Mouse (Mus musculus) limb, embryonic 13.5 days (tissue): Measurements from ENCODE around the gene Amigo1. TPM values are rescaled to one million over a fixed set of nuclear protein-coding genes. Genes with fewer than 3 reads are reported as not detected.
A peak's percentile ranks its signal among the peaks of the same experiment; 100 is the strongest.

ENCODE experiments used
- ATAC-seq: fragments of 200-750 bp; cut with Nextera tagmentation; 2 replicates; pipeline ENCODE4 v1.8.0; 2017; ENCODE audit warnings: low read depth, moderate number of reproducible peaks, moderate TSS enrichment; ENCODE audit not compliant: low FRiP score
- H3K27ac ChIP-seq: fragments of 300-500 bp; sonication (generic); 2 replicates; pipeline ENCODE4 v1.5.1; 2015; ENCODE audit warnings: inconsistent platforms, mild to moderate bottlenecking, moderate library complexity
- H3K27me3 ChIP-seq: fragments of 300-500 bp; sonication (generic); 2 replicates; pipeline ENCODE4 v1.6.1; 2015; ENCODE audit warnings: mild to moderate bottlenecking, inconsistent platforms
- H3K36me3 ChIP-seq: fragments of 300-500 bp; sonication (generic); 2 replicates; pipeline ENCODE4 v1.6.1; 2015; ENCODE audit warnings: inconsistent platforms, mild to moderate bottlenecking, moderate library complexity
- H3K4me1 ChIP-seq: fragments of 300-500 bp; sonication (generic); 2 replicates; pipeline ENCODE4 v1.6.1; 2015; ENCODE audit warnings: inconsistent platforms
- H3K4me2 ChIP-seq: fragments of 300-500 bp; sonication (generic); replicated peaks from 2 replicates; pipeline ENCODE4 v1.6.1; 2015; ENCODE audit warnings: inconsistent platforms, mild to moderate bottlenecking, moderate library complexity
- H3K4me3 ChIP-seq: fragments of 300-500 bp; sonication (generic); 2 replicates; pipeline ENCODE4 v1.5.1; 2015; ENCODE audit warnings: moderate library complexity, mild to moderate bottlenecking, inconsistent platforms
- H3K9ac ChIP-seq: fragments of 300-500 bp; sonication (generic); 2 replicates; pipeline ENCODE4 v1.6.1; 2015; ENCODE audit warnings: mild to moderate bottlenecking, inconsistent platforms
- H3K9me3 ChIP-seq: fragments of 300-500 bp; sonication (generic); 2 replicates; pipeline ENCODE4 v1.6.1; 2016; ENCODE audit warnings: inconsistent platforms
- WGBS: fragments of 180-500 bp; shearing (Covaris S2); methylation state at CpG from one replicate; pipeline ENCODE4 v1.1.7; 2015; 5-methylcytosine and 5-hydroxymethylcytosine counted together
- polyA plus RNA-seq: library from polyadenylated mRNA; unstranded; fragments of >200 nt; fragmentation: Nextera tagmentation; extraction: Ambion mirVana; gene quantifications from 2 replicates; pipeline ENCODE4 v1.2.1, GENCODE M21; 2015

Gene Amigo1
- 4.3 and 4.4 TPM in 2 replicates for polyA plus RNA-seq

DNA sequence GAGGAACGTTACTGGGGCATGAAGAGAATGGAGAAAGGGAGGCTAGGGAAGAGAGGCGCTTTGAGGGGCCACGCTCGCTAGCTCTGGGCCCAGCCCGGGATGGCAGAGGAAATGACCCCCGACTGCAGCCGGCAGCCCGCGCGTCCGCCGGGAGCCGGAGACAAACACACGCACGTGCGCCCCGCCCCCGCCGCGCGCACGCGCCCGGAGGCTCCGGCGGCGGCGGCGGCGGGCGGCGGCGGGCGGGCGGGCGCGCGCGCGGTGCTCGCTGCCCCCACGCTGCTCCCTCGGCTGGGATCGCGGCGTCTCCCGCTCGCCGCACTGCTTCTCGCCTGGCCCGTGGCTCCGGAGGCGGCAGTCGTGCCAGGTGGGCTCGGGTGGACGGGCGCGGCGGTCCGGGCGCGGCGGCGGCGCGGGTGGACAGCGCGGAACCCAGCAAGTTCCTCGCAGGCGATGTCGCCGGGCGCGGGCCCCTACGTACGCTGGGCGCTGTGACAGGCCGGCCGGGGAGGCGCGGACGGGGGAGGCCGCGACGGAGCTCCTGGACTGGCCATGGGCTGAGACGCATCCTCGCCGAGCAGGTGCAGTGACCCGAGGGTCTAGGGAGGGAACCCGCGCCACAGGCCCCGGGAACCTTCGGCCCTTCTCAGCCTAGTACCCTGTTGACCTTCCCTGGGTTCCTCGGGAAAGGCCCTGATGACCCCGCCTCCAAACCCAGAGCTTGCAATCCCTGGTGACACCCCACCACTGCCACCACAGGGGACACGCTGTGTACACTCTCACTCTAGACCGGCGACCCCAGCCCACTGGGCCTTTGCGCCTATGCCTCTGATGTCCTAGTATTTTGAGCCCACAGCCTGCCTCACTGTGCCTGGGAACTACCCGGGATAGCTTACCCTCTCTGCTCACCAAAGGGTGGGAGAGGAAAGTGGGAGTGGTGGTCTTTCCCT is at the start of gene Amigo1:
Amigo1 (plus strand) TSS at position 238 of the 950 bp plus-strand sequence.
- H3K9ac ChIP-seq: peak within 1 kb of the TSS; percentile 80
- 2% methylated on average over 85 of the region's 100 CpGs for WGBS
- H3K4me2 ChIP-seq: peak within 1 kb of the TSS; percentile 90
- no peaks in the 10 kb centered on the region for H3K9me3 ChIP-seq
- H3K27me3 ChIP-seq: peaks cover 21% of the 10 kb centered on the region
- H3K4me1 ChIP-seq: peaks cover 16% of the 10 kb centered on the region; the same call in 1 of the 2 replicates
- no peak within 1 kb of the TSS for H3K27ac ChIP-seq
- peaks cover 3% of the 10 kb centered on the region; the same call in 1 of the 2 replicates for H3K36me3 ChIP-seq
- ATAC-seq: peak; percentile 49
- H3K4me3 ChIP-seq: peak within 1 kb of the TSS; percentile 72

DNA sequence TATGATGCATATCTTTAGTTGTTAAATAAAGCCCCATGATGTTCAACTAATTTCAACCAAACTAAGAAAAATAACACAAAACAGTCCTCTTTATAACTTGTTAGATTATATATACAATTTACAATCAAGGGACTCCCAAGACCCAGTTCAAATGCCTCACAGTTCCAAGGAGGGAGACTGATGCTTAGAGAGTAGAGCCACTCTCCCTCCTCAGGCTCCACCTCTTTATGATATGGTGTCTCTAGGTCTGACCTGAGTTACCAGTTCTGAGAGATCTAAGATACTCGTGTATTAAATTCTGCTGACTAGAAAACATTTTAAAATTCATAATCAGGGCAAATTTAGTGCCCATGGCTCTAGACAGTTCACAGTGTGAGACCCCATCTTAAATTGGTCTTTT is 47.0 kb upstream of the Amigo1 start:
- no peaks in the 10 kb centered on the region for H3K9me3 ChIP-seq
- H3K36me3 ChIP-seq: peaks cover 26% of the 10 kb centered on the region

DNA sequence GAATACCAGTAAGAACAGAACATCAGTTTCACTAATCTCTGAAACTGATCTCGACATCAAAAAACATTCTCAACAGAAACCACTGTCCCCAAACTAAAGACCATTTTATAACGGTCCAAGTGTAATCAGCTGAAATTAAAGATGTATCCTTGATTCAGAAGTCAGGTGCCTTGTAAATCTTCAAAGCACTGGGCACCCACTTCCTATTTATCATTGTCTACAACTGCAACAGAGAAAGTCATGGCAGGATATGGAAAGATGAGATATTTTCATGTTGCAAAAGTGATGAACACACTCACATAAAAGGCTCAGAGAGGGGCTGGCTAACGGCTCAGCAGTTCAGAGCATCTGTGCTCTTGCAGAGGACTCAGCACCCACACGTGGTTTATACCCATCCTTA is 45.3 kb upstream of the Amigo1 start:
- Histone ChIP-seq H3K9me3 (no peaks in the 10 kb centered on the region), H3K27me3 (no peaks in the 10 kb centered on the region), H3K27ac (no peak overlapping the region), H3K4me3 (no peak overlapping the region), H3K36me3 (peaks cover 26% of the 10 kb centered on the region), H3K9ac (no peak overlapping the region), H3K4me1 (peaks cover 17% of the 10 kb centered on the region), H3K4me2 (no peak overlapping the region)
- ATAC-seq: no peak
- 79% methylated on average over 4 of the region's 4 CpGs for WGBS

More for the DNA sequence above, 47.0 kb upstream of the Amigo1 start:
- no peak overlapping the region for H3K27ac ChIP-seq
- no peak overlapping the region for H3K9ac ChIP-seq
- no peak for ATAC-seq
- H3K27me3 ChIP-seq: no peaks in the 10 kb centered on the region
- H3K4me2 ChIP-seq: no peak overlapping the region
- H3K4me3 ChIP-seq: no peak overlapping the region
- 85% methylated on average over 1 of the region's 1 CpGs for WGBS
- peaks cover 7% of the 10 kb centered on the region; the same call in 1 of the 2 replicates for H3K4me1 ChIP-seq

DNA sequence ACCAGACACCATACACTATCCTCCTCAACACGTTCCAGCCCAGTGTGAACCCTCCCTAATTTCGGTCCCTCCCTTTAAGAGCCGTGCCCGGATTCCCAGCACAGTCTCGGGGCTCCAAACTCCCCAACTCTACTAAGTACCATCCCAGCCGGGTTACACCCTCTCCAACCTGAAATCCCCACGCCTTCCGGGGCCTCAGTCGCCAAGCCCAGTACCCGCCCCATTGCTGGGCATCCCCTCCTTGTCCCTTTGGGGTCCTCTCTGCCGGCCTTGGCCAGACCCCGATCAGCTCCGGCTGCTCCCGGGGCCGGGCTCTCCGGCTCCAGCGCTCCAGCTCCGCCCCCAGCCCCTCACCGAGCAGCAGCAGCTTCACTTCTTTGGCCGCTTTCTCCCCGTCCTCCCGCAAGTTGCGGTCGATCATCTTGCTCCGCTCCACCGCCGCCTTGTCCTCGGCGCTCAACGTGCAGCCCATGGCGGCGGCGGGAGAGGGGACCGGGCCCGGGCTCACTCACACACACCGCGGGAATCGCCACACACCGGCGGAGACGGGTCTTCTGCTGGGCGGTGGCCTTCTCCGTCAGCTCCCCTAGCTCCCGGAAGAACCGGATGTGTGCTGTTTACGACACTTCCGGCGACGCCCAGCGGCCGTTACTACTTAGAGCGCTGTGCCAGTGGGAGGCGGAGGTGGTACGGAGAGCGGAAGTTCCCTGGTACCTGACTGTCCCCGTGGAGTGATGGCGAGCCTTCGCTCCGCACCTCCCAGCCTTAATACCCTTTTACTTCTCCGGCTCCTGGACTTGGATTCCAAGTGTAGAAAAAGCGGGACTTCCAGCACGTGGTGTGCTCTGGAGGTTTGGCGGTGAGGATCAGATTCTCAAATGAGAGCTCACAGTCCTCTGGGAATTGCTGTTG is 40.3 kb upstream of the Amigo1 start, which contains the start of gene Gnai3:
Gnai3 (minus strand) TSS at position 613 of the 912 bp plus-strand sequence.
- peak within 1 kb of the TSS; percentile 85 for H3K4me2 ChIP-seq
- peak within 1 kb of the TSS; percentile 95 for H3K9ac ChIP-seq
- H3K36me3 ChIP-seq: peaks cover 5% of the 10 kb centered on the region; the same call in 1 of the 2 replicates
- H3K27me3 ChIP-seq: no peaks in the 10 kb centered on the region
- H3K4me1 ChIP-seq: peaks cover 27% of the 10 kb centered on the region
- H3K4me3 ChIP-seq: peak within 1 kb of the TSS; percentile 97
- peak within 1 kb of the TSS; percentile 89 for H3K27ac ChIP-seq
- no peaks in the 10 kb centered on the region for H3K9me3 ChIP-seq
- under 1% methylated on average over 63 of the region's 63 CpGs for WGBS
- ATAC-seq: peak; percentile 92

DNA sequence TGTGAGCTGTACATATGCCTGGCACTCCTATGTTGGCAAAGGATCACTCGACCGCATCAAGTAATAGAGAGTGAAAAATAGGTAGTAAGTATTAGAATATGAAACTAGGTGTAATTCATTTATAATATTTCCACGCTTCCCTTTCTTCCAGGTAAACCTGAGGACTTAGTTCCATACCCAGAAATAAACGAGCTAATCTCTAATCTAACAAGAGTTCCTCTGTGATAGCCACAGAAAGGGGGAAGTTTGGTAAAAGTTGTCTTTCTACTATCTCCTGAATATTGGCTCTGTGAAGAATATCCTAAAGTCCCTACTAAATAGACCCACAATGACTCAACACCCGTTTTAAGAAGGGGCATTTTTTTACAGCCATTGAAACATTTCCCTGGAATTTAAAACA is 39.5 kb upstream of the Amigo1 start:
- Histone ChIP-seq H3K4me1 (peaks cover 27% of the 10 kb centered on the region), H3K9ac (peak overlapping the region; percentile 95), H3K9me3 (no peaks in the 10 kb centered on the region), H3K36me3 (no peaks in the 10 kb centered on the region), H3K4me3 (peak overlapping the region; percentile 97), H3K4me2 (peak overlapping the region; percentile 85), H3K27me3 (no peaks in the 10 kb centered on the region), H3K27ac (no peak overlapping the region)
- ATAC-seq: no peak
- WGBS: 63% methylated on average over 5 of the region's 5 CpGs

DNA sequence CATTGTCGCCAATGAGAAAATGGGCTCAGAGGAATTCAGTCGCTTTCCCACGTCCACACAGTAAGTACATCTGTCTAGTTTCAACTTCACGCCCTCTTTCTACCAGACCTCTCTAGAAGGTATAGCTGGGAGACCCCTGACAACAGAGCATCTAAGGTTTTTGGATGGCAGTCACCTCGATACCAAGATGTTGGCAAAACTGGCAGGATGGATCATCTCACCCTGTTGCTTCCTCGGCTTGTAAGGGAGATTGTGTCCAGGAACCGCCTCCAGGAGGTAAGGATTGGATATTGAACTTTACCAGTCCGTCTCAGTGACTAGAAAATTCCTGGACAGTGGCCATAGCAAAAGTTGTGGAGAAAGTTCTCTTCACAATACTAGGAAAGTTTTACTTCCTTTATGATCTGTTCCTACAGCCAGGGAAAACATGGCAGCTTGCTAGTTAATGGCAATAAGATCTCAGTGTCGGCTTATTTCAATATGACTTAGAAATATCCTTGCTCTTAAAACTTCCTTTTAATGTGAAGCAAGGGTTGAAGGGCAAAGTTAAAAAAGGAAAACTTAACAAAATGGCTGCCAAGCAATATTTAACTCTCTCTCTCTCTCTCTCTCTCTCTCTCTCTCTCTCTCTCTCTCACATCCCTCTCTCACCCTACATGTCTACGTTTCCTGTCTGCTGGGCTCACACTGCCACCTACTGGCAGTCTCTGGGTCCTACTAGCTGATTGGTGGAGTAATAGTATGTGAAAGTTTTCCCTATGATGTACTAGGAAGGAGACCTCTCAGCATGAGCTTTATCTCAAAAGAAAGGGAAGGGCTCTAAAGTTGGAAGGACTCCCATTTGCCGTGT is 38.5 kb upstream of the Amigo1 start:
- H3K36me3 ChIP-seq: no peaks in the 10 kb centered on the region
- no peaks in the 10 kb centered on the region for H3K9me3 ChIP-seq
- H3K4me3 ChIP-seq: no peak overlapping the region
- H3K4me2 ChIP-seq: no peak overlapping the region
- no peak overlapping the region; the same call in 1 of the 2 replicates for H3K27ac ChIP-seq
- no peaks in the 10 kb centered on the region for H3K27me3 ChIP-seq
- WGBS: 71% methylated on average over 11 of the region's 11 CpGs
- ATAC-seq: peak; percentile 49; the same call in 1 of the 2 replicates
- H3K4me1 ChIP-seq: peaks cover 27% of the 10 kb centered on the region
- no peak overlapping the region for H3K9ac ChIP-seq

DNA sequence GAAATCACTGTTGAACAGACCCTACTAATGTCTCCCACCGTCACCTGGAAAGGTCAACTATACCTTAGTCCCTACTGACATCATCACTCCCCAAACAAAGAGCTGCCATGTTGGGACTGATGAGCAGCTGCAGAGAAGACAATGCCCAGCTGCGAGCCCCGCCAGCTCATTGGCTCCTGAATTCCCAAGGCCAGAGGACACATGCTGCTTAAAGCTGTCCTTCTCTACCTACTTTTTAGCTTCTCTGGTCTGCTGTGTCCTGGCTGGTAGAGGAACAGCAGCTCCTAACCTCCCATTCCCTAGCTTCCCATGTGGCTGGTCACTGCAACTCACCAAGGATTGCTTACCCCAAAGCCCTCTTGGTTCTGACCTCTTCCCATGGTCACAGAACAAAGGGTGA is 33.8 kb upstream of the Amigo1 start:
- Histone ChIP-seq H3K4me2 (no peak overlapping the region), H3K9ac (no peak overlapping the region), H3K27ac (no peak overlapping the region), H3K4me3 (no peak overlapping the region), H3K9me3 (no peaks in the 10 kb centered on the region), H3K4me1 (peaks cover 4% of the 10 kb centered on the region), H3K27me3 (no peaks in the 10 kb centered on the region), H3K36me3 (no peaks in the 10 kb centered on the region)
- no peak for ATAC-seq
- WGBS: 89% methylated on average over 3 of the region's 3 CpGs

DNA sequence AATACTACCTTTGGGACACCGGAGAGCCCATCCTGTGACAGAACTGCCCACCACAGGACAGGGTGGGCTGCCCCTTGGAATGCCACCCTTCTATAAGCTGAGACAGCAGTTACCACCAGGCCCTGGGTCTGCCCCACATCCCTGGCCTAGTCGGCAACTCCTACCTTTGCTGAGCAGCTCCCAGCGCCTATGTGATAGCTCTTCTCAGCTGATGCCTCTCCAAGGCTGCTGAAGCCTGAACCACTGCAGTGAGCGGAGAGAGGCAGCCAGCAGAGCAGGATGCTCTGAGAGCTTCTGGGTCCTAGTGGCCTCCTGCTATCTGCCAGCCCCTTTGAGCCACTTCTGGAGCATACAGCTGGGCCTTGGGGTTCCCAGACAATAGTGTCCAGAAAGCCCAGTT is 31.5 kb upstream of the Amigo1 start, which contains the start of gene Gpr61:
Gpr61 (minus strand) TSS at position 227 of the 400 bp plus-strand sequence.
- Histone ChIP-seq H3K4me3 (no peak within 1 kb of the TSS), H3K27me3 (no peaks in the 10 kb centered on the region), H3K4me2 (no peak within 1 kb of the TSS), H3K4me1 (peaks cover 4% of the 10 kb centered on the region; the same call in 1 of the 2 replicates), H3K9ac (no peak within 1 kb of the TSS), H3K36me3 (no peaks in the 10 kb centered on the region), H3K27ac (no peak within 1 kb of the TSS), H3K9me3 (no peaks in the 10 kb centered on the region)
- WGBS: 42% methylated on average over 4 of the region's 4 CpGs
- no peak for ATAC-seq

DNA sequence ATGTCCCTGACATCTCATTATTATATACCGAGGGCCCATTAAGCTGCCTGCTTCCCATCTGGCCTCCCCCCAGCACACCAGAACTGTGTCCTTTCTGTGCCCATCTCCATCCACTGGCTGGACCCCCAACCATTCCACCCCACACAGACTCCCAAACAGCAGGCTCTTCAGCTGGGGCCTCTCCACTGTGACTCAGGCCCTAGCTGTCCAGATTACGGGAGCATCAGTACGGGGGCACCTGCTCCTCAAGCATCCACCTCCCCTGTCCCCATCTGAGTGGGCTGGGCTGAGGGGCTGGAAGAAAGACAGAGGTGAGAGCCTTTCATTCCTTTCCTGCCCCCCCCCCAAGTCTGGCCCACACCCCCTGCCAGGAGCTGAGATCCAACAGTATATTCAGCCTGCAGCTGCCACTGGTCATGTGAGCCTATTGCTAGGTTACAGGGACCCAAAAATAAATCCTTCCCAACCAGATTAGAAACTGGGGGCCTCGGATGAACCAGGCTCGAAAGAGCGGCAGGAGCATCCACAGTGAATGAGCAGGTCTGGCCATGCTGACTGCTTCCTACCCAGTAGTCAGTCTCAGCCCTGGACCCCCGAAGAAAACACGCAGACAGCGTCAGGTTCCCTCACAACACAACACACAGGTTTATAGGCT is 27.6 kb upstream of the Amigo1 start:
- WGBS: 63% methylated on average over 9 of the region's 9 CpGs
- H3K27ac ChIP-seq: 0 out of 2 replicates have a peak overlapping the region, but pooled peaks have one; percentile 10
- peaks cover 4% of the 10 kb centered on the region; the same call in 1 of the 2 replicates for H3K4me1 ChIP-seq
- H3K27me3 ChIP-seq: no peaks in the 10 kb centered on the region
- no peak overlapping the region; the same call in 1 of the 2 replicates for H3K9ac ChIP-seq
- ATAC-seq: peak; percentile 60
- H3K9me3 ChIP-seq: no peaks in the 10 kb centered on the region
- no peak overlapping the region for H3K4me2 ChIP-seq
- no peaks in the 10 kb centered on the region for H3K36me3 ChIP-seq
- no peak overlapping the region for H3K4me3 ChIP-seq

DNA sequence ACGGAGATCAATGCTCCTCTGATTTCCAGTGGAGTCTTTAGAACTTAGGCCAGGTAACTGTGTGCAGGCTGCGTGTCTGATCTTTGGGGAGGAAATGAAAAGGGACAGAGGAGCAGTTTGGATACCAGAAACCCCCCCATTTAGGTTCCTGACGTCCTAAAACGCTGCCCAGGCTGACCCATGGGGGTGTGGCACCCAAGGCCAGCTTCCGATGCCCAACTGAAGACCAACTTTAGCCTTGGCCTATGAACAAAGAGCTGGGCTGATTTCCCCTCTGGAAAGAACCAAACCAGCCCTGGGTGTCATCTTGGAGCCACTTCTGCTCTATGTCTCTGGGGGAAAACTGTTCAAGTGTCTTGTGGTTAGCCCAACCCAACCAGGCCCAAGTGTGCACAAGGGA is 22.0 kb upstream of the Amigo1 start:
- ATAC-seq: no peak
- 63% methylated on average over 5 of the region's 5 CpGs for WGBS
- Histone ChIP-seq H3K9me3 (no peaks in the 10 kb centered on the region), H3K4me3 (no peak overlapping the region), H3K27me3 (no peaks in the 10 kb centered on the region), H3K36me3 (no peaks in the 10 kb centered on the region), H3K4me1 (peaks cover 43% of the 10 kb centered on the region), H3K4me2 (no peak overlapping the region), H3K27ac (no peak overlapping the region), H3K9ac (no peak overlapping the region; the same call in 1 of the 2 replicates)
